Mouse (Mus musculus) cerebellum, adult 9-10 months (tissue): ENCODE measurements at regions not wholly inside any gene's neighbourhood (a gene's known extent, or its start where the extent isn't known, plus 50 kb on each side); places are given as distances from the start of the nearest gene placed in this dataset.

Experiments used
- DNase-seq: peaks from one replicate; pipeline ENCODE4 v3.0.0; 2022

- no peak for DNase-seq
These were observed 120.3 kb downstream of the Gsdmc2 start for GRCm38 (mm10) chr15:63724543-63725186.

GRCm38 (mm10) chr15:63722991-63723390, 122.0 kb downstream of the Gsdmc2 start:
- no peak for DNase-seq

GRCm38 (mm10) chr15:63721669-63722357, 123.2 kb downstream of the Gsdmc2 start:
- peak; percentile 7 for DNase-seq

DNA sequence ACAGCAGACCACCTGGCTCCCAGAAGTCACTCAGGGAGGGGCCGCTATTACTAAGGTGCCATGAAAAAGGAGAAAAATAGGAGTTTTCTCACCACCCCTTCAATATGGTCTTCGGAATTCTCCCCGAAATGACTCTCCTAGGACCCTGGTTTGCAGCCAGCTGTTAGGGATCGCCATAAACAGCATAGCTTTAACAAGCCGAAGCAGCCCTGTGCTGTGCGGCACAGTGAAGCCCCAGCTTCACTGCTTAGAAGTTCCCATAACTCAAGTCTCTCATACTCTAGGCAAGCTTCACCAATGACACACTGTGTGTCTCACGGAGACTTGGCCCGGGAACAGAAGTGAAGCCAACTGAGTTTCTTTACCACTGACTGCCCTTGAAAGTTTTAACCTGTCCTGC, 127.2 kb downstream of the Gsdmc2 start:
- DNase-seq: no peak

DNA sequence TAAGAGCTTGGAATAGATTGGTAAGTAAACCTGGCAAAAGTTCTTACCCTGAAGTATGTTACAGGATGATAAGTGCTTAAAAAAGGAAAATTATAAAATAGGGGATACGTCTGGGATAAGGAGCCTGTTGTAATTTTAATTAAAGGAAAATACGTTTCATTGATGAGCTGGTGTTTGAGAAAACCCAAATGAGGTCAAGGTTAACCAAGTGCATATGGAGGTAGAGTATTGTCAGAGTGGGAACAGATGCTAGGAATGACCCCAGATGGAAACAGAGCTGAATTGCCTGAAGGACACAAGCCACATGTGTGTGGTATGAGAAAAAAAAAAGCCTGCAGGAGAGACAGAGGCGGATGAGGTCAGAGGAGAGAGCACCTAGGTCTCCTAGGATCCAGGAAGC, 131.3 kb downstream of the Gsdmc2 start:
- DNase-seq: no peak

- DNase-seq: no peak
These were observed 134.6 kb downstream of the Gsdmc2 start for GRCm38 (mm10) chr15:63710381-63710780.

- DNase-seq: no peak
These were observed 135.6 kb downstream of the Gsdmc2 start for GRCm38 (mm10) chr15:63709270-63709933.

DNA sequence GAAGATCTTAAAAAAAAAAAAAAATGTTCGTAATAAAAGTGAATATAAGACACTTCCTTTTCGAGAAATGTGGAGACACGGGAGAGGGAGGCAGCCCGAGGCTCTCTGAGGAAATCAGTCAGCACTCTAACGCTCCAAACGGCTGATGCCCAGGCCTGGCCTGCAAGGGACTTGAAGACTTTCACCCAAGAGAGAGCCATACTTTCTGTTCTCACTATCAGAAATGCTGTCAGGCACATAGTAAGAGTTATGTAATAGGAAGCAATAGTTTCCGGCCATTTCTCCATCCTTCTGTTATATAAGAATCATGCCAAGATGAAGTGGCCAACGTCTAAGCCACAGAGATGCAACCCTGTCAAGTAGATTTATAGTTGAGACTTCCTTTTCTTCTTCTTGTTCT, 140.3 kb downstream of the Gsdmc2 start:
- DNase-seq: no peak

DNA sequence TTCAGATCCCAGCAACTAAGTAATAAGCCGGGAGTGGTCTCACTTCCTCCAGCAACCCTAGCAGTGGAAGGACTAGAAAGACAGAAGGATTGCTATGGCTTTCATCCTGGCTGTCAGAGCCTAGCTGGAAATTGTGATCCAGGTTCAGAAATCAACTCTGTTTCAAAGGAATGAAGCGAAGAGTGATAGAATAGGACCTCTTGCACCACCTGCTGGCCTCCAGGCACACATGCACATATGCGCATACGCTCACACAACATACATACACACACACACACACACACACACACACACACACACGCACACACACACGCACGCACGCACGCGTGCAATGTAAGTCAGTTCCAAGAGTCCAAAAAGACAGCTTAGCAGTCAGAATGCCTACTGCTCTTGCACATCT, 147.1 kb downstream of the Gsdmc2 start:
- DNase-seq: no peak

DNA sequence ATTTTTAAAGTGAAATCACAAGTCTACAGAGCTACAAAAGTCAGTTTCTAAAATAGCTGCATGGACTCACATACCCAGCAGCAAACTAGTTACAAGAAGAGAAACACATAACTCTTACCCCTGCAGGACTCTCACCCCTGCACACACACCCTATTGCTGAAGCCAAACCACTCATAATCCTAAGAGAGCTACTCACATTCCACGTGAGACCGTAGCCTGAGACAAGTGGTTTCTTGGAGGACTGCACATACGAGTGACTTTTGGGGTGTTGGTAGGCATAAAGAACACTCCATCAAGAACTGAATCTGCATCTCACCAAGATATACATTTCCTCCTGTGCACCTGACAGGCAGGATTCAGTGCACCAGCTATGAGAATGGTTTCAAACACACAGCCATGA, 150.8 kb downstream of the Gsdmc2 start:
- no peak for DNase-seq

GRCm38 (mm10) chr15:63693561-63693960, 151.4 kb downstream of the Gsdmc2 start:
- DNase-seq: no peak

DNA sequence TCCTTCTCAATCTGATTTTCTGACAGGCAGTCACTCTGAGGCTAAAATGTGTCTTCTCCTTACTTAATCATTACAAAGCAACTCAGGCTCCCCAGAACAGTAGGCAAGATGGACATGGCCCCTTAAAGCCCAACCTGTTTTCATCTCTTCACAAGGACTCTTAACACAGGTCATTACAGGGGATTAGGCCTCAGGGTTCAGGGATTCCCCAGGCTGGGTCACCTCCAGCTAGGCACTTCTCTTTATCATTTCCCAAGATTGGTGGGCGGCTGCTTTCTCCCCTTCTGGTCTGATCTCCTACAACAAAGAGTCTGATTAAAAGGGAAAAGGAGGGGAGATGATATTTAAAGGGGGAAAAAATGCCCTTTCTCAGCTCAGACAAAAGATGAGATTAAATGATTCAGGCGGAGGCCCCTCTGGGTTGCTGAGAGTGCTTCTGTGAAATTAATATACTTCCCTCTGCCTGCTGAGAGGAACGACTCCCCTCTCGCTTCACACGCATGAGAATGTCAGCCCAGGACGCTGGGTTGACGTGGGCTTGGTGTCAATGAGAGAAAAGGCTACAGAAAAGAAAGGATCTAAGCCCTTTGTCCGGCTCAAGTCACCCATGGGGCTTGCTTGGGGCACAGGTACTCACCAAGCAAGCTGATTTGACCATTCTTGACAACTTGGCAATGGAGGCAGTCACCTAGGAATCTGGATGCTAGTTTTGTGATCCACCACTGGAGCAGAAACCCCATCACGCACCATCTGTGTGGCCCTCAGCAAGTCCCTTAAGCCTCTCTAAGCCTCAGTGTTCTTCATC, 152.3 kb downstream of the Gsdmc2 start:
- DNase-seq: no peak

DNA sequence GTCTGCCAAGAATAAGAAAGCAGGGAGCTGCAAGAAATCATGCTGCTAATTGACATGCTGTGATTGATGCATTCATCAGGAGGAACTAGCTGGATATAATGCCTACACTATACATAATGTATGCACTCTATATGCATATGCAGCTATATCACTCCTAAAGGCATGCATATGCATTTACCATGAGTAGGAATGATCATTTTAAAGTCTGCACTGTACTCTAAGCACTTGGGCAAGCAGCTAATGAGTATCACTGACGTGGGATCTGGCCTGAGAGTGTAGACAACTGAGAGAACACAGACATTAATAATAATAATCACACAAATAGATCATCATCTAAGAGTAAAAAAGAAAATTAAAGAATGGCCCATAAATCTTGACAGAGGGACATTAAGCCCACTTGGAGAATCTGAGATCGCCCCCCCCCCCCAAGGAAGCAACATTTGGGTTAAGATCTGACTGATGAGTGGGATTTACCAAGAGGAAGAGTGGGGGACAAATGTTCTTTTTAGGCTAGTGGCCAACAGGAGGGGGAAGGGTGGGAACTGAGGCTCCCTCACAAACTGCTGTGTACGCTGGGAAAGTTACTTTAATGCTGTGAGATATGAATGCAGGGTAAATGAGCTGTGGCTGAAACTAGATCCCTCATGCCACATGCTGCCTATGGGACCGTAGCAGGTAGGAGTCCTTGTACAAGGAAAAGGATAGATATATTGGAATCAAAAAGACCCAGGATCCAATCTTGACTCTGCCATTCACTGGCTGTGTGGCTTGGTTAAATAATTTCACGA, 155.0 kb downstream of the Gsdmc2 start:
- DNase-seq: no peak

GRCm38 (mm10) chr15:63687852-63688251, 157.1 kb downstream of the Gsdmc2 start:
- no peak for DNase-seq

DNA sequence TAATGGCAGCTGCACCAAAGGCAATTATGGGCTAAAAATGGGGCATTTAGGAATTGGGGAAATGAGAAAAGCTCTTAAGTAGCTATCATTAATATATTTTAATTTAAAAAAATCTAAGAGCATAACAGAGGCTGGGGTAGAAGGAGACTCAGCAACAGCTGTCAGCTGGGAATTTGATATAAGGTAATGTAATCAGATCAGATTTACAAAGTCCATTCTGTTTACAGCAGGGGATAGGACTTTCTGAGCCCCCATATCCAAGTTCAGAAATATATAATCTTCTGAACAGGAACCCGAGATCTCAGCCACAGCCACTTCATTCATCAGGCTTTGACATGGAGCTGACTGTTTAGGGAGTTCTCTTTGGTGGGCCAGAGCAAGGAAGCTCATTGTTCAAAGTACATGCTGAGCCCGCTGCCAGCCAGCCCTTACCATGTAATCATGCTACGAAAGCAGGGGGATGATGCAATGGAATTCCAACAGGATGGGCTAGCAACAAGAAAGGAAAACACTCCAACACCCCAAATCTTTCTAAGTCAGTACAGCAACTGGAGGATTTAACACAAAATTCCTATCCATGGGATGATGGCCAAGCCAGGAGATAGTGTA, 157.9 kb downstream of the Gsdmc2 start:
- DNase-seq: no peak

DNA sequence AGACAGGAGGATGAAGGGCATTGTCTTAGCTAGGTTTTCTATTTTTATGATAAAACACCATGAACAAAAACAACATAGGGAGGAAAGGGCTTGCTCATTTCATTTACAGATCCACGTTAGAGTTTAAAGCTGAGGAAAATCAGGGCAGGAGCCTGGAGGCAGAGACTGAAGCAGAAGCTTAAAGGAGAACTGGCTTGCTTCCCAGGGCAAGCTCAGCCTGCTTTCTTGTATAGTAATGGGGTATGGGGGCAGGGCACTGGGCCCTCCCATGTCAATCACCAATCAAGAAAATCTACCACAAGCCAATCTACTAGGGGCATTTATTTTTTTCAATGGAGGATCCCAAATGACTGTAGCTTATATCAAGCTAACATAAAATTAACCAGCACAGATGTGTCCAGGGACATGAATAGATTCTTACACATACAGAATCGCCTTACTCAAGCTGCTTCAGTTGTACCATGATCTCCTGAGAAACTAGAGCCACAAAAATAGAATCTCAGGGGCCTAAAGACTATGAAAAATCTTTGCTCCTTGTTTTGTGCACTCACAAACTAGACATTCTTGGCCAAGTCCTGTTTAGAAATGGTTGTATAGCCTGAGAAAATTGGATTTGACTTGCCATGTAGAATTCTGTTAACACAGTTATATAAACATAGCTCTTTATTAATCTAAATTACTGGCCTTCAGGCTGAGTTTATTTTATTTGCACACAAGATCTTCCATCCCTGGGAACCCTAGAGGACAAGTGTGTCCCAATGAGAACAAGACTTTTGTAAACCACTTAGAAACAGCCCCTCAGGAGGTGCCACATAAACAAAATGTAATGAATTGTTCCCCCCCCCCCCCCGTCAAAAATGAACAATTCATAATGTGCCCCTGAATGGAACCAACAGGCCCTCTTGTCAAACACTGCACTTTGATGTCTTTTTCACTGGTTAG, 164.7 kb downstream of the Gsdmc2 start:
- DNase-seq: no peak

- no peak for DNase-seq
These were observed 166.1 kb downstream of the Gsdmc2 start for GRCm38 (mm10) chr15:63678921-63679320.

DNA sequence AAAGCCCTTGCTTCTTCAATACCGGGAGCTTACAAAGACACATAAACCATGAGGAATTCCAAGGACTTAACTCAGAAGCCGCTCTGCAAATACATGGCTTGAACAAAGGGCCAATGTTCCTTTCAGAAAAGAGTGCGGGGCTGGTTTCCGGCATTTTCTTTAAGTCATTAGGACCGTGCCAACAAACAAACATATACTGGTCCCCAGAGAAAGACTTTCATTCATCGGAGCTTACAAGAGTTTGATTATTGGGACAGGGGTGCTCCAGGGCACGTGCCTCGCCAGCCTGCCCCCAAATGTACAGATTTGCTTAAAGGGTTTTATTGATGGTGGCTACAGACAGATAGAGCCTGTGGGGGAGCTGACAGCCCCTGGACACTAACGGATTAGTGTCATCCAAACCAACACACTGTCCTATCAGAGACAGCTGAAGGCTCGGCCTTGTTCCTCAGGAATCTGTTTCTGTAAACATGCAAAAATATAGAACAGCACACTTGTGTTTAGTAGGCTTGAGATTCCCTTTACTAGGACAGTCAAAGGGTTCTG, 169.4 kb downstream of the Gsdmc2 start:
- no peak for DNase-seq

GRCm38 (mm10) chr15:63674404-63674803, 170.6 kb downstream of the Gsdmc2 start:
- no peak for DNase-seq

DNA sequence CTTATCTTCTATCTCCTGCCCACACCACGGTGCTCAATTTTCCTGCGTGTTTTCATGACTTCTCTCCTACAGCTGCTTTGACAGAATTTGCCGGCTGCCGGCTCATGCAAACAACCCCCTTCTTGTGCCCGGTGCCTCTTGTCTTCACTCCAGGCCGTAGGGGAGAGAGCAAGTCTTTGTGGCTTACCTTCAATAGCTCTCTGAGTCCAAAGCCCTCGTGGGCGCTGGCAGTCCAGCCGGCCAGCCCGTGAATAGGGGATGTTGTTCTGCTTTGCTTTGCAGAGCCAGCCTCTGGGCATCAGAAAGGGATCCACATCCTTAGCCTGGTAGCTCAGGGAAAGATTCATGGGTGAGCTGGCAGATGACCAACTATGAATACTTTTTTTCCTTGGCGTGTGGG, 173.9 kb downstream of the Gsdmc2 start:
- no peak for DNase-seq

- no peak for DNase-seq
These were observed 174.4 kb downstream of the Gsdmc2 start for GRCm38 (mm10) chr15:63670561-63670960.
